Mouse (Mus musculus): ENCODE data around the gene Nudt7. TPM values are rescaled to one million over a fixed set of nuclear protein-coding genes. Genes with fewer than 3 reads are reported as not detected.

Nudt7 gene
- 10 to 100 TPM; 39.7 to 69.5 (median 52.6) TPM for total RNA-seq (2022)

- DNase-seq, result peak; percentile 92
Observed at GRCm38 (mm10) chr8:114133510-114134362, at the start of gene Nudt7. Gene Nudt7 (plus strand): TSS chr8:114133557.

- no peak for DNase-seq
Observed at GRCm38 (mm10) chr8:114087932-114088331, 45.4 kb upstream of the Nudt7 start.

- no peak for DNase-seq
Observed at GRCm38 (mm10) chr8:114090736-114091135, 42.6 kb upstream of the Nudt7 start.

- no peak for DNase-seq
Observed at GRCm38 (mm10) chr8:114093321-114093720, 40.0 kb upstream of the Nudt7 start.

- peak; percentile 73 for DNase-seq
Observed at GRCm38 (mm10) chr8:114094526-114094925, 38.8 kb upstream of the Nudt7 start.

- DNase-seq, result no peak
Observed at GRCm38 (mm10) chr8:114100561-114101206, 32.7 kb upstream of the Nudt7 start.

GRCm38 (mm10) chr8:114103401-114103800 lies 30.0 kb upstream of the Nudt7 start:
- DNase-seq, result no peak

- DNase-seq, result no peak
Observed at GRCm38 (mm10) chr8:114105971-114106370, 27.4 kb upstream of the Nudt7 start.

- DNase-seq, result no peak
Observed at GRCm38 (mm10) chr8:114109365-114110140, 23.8 kb upstream of the Nudt7 start.

- no peak for DNase-seq
Observed at GRCm38 (mm10) chr8:114115076-114115475, 18.3 kb upstream of the Nudt7 start.

- no peak for DNase-seq
Observed at GRCm38 (mm10) chr8:114116049-114116448, 17.3 kb upstream of the Nudt7 start.

GRCm38 (mm10) chr8:114117439-114117838 lies 15.9 kb upstream of the Nudt7 start:
- DNase-seq, result no peak

GRCm38 (mm10) chr8:114121781-114122180 lies 11.6 kb upstream of the Nudt7 start:
- DNase-seq, result peak; percentile 42

GRCm38 (mm10) chr8:114123611-114124010 lies 9.7 kb upstream of the Nudt7 start:
- no peak for DNase-seq

GRCm38 (mm10) chr8:114124084-114124750 lies 9.1 kb upstream of the Nudt7 start:
- no peak for DNase-seq

GRCm38 (mm10) chr8:114130838-114131237 lies 2.5 kb upstream of the Nudt7 start:
- DNase-seq, result no peak

- no peak for DNase-seq
Observed at GRCm38 (mm10) chr8:114131421-114131820, 1.9 kb upstream of the Nudt7 start.

- DNase-seq, result no peak
Observed at GRCm38 (mm10) chr8:114133050-114133509, 277 bp upstream of the Nudt7 start.

- DNase-seq, result no peak
Observed at GRCm38 (mm10) chr8:114136750-114137149, 3.4 kb downstream of the Nudt7 start.

GRCm38 (mm10) chr8:114137181-114137580 lies 3.8 kb downstream of the Nudt7 start:
- no peak for DNase-seq

- DNase-seq, result no peak
Observed at GRCm38 (mm10) chr8:114140437-114140836, 7.1 kb downstream of the Nudt7 start.

GRCm38 (mm10) chr8:114142199-114142598 lies 8.8 kb downstream of the Nudt7 start:
- DNase-seq, result no peak

Measured in adrenal gland, adult 8-10 months (tissue).